Mouse (Mus musculus): ENCODE measurements around the gene Anks3.

Anks3 gene

DNA sequence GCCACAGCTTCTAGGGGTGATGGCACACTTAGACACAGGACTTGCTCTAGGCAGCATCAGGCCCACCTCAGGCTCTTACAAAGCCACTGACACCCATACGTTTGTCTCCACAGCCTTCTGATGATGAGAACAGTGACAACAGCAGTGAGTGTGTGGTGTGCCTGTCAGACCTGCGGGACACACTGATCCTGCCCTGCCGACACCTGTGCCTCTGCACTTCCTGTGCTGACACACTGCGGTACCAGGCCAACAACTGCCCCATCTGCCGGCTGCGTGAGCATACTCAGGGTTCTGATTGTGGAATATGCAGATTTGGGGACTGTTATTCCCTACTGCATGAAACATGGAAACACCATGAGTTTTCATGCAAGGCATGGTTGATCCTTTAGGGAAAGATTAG, 41.5 kb downstream of the Anks3 start:
- no peak for DNase-seq

DNA sequence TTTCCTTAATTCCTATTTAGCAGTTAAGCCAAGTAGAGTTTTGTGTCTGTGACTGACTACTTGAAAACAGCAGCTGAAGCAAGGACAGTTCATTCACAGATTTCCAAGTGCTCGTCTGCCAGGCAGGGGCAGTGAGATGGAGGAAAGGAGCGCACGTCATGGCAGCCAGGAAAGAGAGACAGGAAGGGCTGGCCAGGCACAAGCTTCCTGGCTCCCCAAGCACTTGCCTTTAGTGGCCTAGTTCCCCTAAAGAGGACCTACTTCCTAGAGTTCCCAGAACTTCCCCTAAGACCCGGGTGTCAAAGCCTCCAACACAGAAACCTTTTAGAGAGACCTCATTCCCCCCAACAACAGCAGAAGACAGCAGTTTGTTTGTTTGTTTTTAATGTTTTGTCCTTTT, 43.4 kb downstream of the Anks3 start:
- no peak for DNase-seq

DNA sequence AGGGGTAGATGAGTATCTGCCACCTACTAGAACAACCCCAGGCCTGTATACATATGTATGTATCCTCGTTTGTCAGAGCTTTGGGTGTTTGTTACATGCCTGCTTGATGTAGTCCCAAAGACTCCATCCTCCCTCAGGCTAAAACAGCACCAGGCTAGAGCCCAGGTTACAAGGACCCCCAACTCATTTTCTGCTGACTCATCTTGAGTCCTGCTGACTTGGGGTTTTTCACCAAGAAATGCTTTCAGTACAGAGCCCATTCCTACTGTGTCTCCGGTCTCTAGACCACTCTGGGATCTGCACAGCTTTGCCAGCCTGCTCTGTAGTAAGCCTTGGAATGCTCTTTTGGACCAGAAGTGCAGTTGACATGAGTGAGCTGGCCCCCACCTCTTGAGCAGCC, 47.4 kb downstream of the Anks3 start:
- no peak for DNase-seq

DNA sequence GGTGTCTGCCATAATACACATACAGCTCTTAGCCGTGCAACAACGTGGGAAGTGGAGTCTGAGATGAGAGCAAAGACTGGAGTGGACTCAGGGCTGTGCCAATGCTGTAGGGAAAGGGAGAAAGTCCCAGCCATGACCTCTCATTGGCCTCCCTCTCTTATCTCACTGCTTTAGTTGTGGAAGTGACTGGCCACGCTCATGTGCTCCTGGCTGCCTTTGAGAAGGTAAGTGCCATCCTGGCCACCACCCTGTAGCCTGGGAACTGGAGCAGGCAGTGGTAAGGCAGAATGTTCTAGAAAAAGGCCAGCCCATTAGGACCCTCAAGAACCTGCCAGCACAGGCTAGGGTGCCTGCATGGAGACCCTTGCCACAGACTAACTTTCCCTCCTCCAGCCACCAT, 48.1 kb downstream of the Anks3 start:
- DNase-seq, result no peak

DNA sequence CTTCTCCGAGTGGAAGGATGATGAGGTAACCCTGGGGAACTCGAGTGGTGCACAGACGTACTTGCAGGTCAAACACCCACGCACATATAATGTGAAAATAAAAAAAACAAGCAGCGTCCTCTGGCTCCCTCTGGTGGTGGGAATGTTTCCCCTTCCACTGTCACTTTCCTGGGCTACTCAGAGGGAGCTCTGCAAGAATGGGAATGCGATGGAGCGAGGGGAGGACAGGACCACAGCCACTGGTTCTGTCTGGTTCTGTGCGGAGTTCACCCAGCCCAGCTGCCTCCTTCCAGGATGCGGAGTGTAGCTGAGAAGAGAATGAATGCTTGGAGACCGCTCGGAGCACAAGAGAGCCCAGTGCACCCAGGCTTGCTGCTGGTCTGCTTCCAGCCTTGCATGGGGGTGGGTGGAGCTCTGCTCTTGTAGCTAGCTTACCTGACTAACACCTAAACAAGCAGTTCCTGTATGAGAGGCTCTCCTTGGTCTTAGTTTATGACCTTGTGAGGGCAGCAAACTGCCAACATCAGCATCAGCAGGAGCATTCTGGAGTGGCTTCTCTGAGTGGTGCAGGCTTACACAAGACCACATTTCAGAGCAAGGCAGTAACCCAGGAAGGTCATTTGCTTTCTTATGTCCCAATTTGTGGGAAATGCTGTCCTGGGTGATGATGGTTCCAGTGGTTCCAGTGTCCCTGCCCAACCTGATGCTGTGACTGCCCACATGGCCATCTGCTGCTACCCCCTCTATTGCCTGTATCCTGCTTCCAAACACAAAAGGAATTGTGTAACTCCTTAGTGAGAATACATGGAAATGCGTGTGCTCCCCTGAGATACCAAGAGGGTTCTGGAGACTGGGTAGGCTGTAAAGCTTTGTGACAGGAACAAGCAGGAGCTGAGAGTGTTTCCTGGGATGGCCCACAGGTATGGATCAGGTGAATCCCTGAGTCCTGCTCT, 49.9 kb downstream of the Anks3 start:
- peak; percentile 75 for DNase-seq

DNA sequence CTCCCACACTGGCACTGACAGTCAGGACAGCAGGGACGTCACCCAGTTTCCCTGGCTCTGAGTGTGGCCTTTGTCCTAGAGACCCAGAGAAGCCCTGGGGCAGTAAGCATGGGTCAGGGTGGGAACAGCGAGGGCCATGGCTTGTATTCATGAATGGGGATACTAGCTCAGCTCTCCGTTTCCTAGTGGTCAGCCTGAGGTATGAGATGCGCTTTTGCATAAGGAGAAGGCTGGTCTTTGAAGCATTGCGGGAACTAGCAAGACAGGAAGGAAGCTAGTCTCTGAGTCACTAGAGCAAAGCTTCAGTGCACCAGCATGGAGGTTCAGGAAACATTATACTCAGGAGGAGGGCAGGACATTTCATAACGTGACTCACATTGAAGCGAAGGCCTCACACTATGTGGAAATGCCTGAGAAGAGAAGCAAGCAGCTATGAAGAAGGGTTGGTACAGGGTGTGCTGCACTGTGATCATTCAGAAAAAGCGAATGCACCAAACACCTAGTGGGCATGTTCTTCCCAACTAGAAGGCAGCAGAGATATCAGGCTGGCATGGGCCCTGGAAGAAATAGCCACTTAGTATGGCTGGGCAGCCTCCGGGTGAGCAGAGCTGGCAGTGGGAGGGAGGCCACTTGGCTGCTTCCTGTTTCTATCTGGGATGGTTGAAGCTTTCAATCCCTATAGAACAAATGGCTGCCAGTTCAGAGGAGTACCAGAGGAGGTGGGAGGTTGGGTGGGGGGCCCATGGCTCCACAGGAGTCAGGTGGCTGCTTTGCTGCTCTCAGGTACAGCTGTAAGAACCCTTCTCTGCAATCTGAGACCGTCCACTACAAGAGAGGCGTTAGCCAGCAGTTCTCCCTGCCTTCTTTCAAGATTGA, 50.9 kb downstream of the Anks3 start:
- DNase-seq, result no peak

DNA sequence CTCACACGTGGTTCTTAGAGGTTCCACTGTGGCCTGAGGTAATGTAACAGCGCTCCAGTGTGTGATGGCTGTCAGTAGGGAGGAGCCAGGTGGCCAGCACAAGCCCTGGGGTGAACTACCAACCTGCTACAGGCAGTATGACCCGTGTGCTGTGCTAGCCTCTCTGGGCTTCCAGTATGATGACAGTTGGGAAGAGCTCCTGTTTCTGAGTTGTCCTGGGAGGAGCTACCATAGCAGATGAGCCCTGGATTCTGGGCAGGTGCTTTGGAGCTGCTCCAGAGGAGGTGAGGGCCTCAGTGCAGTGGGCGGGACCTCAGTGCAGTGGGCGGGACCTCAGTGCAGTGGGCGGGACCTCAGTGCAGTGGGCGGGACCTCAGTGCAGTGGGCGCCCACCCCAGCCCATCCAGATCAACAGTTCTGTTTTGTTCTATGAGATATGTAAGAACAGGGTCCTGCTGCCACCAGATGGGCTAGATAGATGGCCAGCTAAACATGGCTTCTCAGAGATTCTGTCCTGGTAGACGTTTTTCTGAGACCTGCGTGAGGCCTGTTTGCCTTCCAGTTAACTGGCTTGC, 51.8 kb downstream of the Anks3 start:
- DNase-seq, result no peak

DNA sequence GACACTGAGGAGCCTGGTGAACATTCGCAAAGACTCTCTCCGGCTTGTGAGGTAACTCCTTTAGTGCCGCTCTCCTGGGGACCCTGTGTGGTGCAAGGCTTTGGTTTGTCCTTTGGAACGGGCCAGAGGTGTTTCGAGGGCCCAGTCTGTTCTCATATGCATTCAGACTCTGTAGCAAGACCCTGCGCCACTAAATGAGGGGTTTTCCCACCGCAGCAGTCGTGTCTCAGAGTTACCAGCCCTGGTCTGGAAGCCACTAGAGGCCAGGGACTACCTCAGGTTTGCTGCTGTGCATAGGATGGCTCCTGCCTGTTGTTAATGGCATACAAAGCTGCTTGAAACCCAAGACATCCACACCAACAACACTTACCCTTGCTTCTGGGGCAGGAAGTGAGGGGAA, 53.2 kb downstream of the Anks3 start:
- DNase-seq, result no peak

DNA sequence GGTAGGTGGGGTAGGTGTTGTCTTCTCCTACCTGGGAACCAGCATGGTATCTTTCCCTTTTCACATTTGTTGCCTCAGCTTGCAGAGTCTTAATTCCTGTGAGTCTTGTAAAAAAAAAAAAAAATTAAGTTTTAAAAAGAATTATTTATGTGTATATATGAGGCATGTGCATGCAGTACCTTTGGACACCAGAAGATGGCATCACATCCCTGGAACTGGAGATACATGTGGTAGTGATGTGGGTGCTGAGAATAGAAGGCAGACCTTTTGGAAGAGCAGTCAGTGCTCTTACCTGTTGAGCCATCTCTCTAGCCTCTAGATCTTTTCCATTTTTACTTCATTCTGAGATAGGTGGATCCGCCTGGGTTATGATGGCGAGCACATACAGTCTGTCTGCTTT, 54.3 kb downstream of the Anks3 start:
- no peak for DNase-seq

DNA sequence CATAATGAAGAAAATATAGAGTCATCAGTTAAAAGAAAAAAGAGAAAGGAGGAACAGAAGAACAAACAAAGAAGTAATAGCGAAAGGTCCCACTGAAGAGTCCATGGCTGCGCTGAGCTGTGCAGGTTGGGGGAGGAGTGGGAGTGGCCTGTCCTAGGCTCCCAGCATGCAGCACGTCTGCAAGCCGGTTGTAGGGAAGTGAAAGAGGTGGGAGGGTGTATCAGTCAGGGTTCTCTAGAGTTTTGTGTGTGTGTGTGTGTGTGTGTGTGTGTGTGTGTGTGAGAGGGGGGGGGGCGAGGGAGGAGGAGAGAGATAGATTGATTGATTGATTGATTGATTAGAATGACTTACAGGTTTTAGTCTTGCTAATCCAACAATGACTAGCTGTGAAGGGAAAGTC, 56.0 kb downstream of the Anks3 start:
- DNase-seq, result no peak

DNA sequence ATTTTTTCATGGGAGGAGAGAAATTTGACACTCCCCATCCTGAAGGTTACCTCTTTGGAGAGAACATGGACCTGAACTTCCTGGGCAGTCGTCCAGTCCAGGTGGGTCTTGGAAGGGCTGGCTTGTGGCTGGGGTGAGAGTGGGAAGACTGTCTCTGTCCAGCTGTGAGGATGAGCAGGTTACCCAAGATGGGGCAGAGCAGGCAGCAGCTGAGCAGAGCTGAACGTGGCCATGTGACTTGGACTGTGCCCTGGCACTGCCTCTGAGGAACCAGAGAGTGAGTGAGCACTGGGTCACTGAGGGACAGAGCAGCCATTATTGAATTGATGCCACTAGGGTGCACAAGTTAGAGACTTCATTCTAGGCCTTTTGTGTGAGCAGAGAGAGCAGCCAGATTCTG, 56.6 kb downstream of the Anks3 start:
- no peak for DNase-seq

DNA sequence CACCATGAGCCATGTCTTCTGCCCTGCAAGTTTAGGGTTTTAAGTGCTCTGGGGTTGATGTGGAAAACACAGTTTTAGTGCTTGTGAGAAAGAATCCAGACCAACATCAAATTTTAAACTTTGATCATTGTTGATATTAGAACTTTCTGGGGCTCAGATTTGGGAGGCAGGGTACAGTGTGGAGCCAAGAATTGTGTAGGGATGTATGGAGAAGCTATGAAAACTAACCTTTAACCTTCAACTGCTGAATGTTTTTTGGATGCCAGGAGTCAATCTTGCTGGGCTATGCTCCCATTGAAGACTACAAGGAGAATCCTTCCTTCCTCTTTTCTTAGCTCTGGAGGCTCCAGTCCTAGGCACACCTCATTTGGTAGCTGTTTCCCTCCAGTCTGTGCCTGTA, 57.4 kb downstream of the Anks3 start:
- no peak for DNase-seq

DNA sequence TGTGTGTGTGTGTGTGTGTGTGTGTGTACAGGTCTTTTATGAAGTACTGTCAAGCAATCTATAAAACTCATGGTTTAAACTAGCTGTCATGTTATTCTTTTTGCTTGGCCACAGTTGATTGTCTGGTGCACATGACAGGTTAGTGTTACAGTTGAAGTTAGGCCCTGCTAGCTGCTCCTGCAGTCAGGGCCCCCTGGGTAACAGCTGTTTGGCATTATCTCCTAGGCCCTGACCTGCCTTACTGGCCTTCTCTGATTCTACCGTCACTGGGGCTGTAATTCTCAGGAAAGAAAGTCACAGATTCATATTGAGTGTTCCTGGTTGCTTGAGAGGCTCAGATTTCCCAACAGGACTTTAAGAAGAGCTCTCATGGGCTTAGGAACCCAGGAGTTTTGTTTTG, 58.4 kb downstream of the Anks3 start:
- DNase-seq, result no peak

DNA sequence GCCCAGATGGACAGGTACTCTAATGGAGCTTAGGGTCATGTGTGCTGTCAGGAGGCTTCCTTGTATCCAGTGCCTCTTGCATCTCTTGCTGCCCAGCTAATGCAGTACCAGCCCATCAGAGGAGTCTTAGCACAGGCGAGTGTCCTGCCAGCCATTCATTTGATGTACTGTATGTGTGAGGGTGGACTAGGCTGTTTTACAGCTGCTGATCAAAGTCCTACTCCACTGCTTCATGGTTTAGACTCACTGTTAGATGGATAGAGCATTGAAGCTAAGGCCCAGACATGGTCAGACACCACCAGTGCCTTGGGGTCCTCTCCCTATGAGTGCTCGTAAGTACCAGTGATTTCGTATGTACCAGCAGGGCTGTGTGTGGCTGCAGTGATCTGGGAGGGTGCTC, 59.1 kb downstream of the Anks3 start:
- DNase-seq, result no peak

DNA sequence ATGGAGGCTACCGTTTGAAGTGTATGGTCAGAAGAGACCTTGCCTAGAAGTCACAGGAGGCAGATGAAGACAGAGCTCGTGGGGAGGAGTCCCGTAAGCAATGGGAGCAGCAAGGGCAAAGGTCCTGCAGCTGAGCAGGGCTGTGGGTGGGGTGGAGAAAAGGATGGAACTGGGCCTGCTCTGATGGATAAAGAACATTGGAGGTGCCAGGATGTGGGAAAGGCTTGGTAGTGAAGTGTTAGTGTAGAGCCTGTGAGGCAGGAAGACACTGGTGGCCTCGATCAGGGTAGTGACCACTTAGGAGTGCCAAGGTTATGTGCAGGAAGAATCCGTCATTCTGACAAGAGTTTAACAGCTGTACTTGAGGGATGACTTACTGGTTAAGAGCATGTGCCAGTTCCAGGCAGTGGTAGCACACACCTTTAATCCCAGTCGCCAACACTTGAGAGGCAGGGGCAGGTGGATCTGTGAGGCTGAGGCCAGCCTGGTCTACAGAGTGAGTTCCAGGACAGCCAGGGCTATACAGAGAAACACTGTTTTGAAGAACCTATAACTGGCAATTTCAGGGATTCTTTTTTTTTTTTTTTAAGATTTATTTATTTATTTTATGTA, 60.4 kb downstream of the Anks3 start:
- DNase-seq, result no peak

DNA sequence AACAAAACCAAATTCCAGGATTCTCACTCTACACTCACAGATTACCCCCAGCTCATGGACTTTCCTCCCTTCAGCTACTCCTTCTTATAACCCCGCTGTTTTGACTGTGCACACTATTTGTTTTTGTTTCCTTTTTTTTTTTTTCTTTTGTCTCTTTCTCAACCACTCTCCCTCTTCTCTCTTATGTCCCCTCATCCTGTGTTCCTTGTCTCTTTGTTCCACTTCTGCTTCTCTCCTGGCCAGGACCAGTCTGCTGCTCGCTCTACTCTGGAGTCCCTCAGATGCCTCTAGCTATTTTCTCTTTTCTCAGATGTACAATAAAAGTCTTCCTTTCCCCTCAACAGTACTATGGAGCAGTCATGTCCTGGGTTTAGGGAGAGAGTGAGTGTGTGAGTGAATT, 61.6 kb downstream of the Anks3 start:
- DNase-seq, result no peak

DNA sequence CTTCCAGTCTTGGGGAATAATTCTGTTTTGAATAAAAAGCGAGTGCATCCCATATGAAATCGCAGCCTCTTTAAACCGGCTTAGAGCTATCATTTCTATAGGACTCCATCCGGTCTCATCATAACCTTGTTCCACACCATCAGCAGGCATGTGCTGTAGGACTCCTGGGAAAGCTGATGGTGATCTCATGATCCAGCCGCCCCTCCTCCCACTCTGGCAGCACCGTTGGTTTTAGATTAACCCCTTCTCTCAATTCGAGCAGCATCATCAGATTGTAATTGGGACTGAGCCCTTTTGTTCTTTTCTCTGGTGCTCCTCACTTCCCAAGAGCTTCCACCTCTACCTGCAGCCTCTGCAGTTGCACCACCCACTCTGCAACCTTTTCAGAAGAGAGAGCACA, 62.8 kb downstream of the Anks3 start:
- no peak for DNase-seq

DNA sequence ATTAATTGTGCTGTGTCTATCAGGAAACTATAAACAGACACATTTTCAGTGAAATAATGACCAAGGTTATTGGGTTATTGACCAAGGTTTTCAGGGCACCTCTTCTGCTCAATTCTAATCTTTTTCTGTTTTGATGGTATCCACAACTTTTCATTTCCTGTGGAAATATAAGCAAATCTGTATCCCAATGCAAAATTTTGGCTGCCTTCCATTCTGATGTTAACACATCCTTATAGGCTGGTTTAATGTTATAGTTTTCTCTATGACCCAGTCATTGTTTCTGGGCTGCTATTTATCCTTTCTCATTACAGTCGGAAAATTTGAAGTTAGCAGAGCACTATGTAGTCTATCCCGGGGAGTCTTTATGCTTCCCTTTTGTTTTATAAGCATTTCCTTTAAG, 64.3 kb downstream of the Anks3 start:
- DNase-seq, result no peak

DNA sequence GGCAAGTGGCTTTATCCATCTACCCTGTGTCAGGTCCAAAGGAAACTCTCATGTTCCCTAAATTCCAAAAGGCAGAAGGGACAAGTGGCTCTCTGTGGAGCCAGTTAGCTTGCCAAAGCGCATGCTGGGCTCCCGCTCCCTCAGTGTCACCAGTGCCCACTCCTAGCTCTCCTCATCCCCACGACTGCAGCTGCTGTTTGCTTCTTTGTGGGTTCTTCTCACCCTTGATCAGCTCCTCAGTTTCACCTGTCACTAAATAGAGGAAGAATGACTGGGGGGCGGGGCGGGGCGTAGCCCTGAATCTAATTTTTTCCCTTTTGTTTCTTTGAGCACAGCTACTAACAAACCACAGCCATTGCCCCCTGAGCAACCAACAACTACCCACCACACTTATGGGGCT, 65.1 kb downstream of the Anks3 start:
- no peak for DNase-seq

DNA sequence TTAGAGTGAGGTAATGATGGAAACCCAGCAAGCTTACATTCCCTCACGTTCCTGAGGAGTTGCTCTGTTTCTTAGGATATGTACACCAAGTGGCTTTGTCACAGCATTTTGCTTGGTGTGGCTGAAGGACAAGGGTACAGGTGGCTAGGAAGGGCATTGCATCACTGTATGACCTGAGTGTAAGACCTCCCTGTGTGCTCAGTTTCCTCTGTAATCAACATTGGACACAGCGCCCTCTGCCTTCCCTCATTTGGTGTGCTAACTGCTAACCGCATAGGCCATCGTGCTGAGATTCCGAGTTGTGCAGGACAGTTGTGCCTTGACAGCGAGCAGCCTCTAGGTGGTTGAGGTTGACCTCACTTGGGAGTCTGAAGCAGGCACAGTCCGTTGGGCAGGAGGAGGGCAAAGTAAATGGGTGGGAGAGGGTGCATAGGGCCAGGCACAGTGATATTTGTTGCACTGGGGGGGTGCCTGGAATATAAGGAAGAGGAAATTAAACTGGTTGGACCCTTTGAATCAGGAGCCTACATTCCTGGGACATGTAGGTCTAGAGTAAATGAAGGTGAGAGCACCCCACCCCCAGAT, 66.8 kb downstream of the Anks3 start:
- DNase-seq, result no peak

DNA sequence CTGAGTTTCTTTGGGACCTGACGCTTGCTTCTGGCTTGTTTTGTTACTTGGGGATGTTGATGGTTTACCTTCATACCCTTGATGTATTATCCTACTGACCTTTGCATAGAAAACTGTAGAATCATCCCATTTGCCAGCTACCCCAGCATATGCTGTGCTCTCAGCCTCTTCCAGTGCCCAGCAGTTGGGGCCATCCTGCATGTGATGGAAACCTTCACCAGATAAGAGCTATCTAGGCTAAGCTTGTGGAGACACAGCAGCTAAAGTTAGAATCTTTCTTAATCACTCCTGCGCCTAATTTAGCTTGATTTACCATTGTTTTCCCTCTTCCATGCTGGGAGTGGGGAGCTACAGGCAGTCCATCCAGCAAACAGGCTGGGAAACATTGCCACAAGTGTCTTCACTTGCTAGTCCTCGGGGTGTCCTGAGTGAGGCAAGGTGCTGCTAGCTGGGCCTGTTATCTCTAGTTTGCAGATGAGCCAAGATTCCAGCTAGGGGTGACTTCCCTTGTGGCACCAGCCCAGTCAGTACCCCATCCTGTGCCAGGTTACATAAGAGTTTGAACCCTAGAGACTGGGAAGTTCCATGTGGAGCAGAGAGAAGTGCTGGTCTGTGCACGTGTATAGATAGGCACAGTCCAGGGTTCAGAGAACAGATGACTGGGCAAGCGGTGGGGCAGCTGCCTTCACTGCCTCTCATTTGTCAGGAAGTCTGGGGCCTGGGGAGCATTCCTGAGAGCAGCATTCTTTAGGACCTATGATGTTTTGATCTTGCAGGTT, 67.6 kb downstream of the Anks3 start:
- peak; percentile 66 for DNase-seq
